Mouse (Mus musculus) liver, embryonic 11.5 days (tissue): ENCODE data around the gene Mycn. TPM values are rescaled to one million over a fixed set of nuclear protein-coding genes. Genes with fewer than 3 reads are reported as not detected.

Experiments used
- ATAC-seq: fragments of 200-750 bp; cut with Nextera tagmentation; replicated peaks from 2 replicates; pipeline ENCODE4 v1.8.0; 2017; ENCODE audit warnings: moderate number of reproducible peaks, mild to moderate bottlenecking, moderate TSS enrichment, moderate library complexity; ENCODE audit not compliant: low FRiP score
- DNase-seq: peaks from one replicate; pipeline ENCODE4 v3.0.0-alpha.2; 2017; ENCODE audit warnings: low spot score
- H3K27ac ChIP-seq: fragments of 300-500 bp; sonication (generic); 2 replicates; pipeline ENCODE4 v1.5.1; 2014; ENCODE audit warnings: mild to moderate bottlenecking, low read depth, low read length, control low read depth
- H3K27me3 ChIP-seq: fragments of 300-500 bp; sonication (generic); replicated peaks from 2 replicates; pipeline ENCODE4 v1.6.1; 2014; ENCODE audit warnings: low read length, mixed read lengths; ENCODE audit not compliant: control insufficient read depth, insufficient read depth
- H3K36me3 ChIP-seq: fragments of 300-500 bp; sonication (generic); 2 replicates; pipeline ENCODE4 v1.6.1; 2014; ENCODE audit warnings: mild to moderate bottlenecking, low read length, moderate library complexity, mixed read lengths; ENCODE audit not compliant: control insufficient read depth, insufficient read depth
- H3K4me1 ChIP-seq: fragments of 300-500 bp; sonication (generic); replicated peaks from 2 replicates; pipeline ENCODE4 v1.6.1; 2014; ENCODE audit warnings: low read length, mixed read lengths; ENCODE audit not compliant: control insufficient read depth, insufficient read depth
- H3K4me2 ChIP-seq: fragments of 300-500 bp; sonication (generic); 2 replicates; pipeline ENCODE4 v1.6.1; 2014; ENCODE audit warnings: mild to moderate bottlenecking, control low read depth, moderate library complexity
- H3K4me3 ChIP-seq: fragments of 300-500 bp; sonication (generic); 2 replicates; pipeline ENCODE4 v1.5.1; 2014; ENCODE audit warnings: low read depth, low read length, control low read depth
- H3K9ac ChIP-seq: fragments of 300-500 bp; sonication (generic); 2 replicates; pipeline ENCODE4 v1.6.1; 2014; ENCODE audit warnings: low read depth, low read length, control low read depth
- H3K9me3 ChIP-seq: fragments of 300-500 bp; sonication (generic); 2 replicates; pipeline ENCODE4 v1.6.1; 2016; ENCODE audit warnings: low read length, inconsistent platforms, mixed read lengths; ENCODE audit not compliant: control insufficient read depth
- WGBS: fragments of 180-500 bp; shearing (Covaris S2); extraction: QIAGEN DNeasy Blood & Tissue Kit; methylation state at CpG from one replicate; pipeline ENCODE4 v1.1.7; 2014; 5-methylcytosine and 5-hydroxymethylcytosine counted together
- polyA plus RNA-seq: library from polyadenylated mRNA; unstranded; fragments of >200 nt; fragmentation: Nextera tagmentation; extraction: Ambion mirVana; gene quantifications from 2 replicates; pipeline ENCODE4 v1.2.1, GENCODE M21; 2014

The Mycn gene
- polyA plus RNA-seq, 1 experiment from 2014 or later: 35.4 TPM

DNA sequence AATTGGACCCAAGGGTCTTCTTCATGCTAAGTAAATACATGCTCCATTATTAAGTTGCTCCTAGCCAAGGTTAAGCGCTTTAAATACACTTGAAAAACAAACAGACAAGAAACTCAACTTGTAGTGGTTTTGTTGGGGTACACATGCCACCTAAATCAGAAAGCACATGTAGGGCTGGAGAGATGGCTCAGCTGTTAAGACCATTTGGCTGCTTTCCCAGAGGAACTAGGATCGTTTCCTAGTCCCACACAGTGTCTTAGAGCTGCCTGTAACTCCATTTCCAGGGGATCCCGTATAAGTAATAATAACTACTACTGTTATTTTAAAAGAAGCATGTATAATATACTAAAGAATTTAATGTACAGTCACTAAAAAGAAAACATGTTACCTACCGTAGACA is 5.9 kb upstream of the Mycn start:
- no peaks in the 10 kb centered on the region for H3K9me3 ChIP-seq
- H3K4me1 ChIP-seq: peaks cover 4% of the 10 kb centered on the region; the same call in 1 of the 2 replicates
- WGBS: 88% methylated on average over 4 of the region's 4 CpGs
- H3K4me3 ChIP-seq: no peak overlapping the region
- H3K9ac ChIP-seq: no peak overlapping the region
- H3K27ac ChIP-seq: no peak overlapping the region
- ATAC-seq (no peak), DNase-seq (no peak)
- H3K36me3 ChIP-seq: no peaks in the 10 kb centered on the region
- 0 out of 2 replicates have a peak, but pooled peaks cover 4% of the 10 kb centered on the region for H3K27me3 ChIP-seq
- no peak overlapping the region for H3K4me2 ChIP-seq

DNA sequence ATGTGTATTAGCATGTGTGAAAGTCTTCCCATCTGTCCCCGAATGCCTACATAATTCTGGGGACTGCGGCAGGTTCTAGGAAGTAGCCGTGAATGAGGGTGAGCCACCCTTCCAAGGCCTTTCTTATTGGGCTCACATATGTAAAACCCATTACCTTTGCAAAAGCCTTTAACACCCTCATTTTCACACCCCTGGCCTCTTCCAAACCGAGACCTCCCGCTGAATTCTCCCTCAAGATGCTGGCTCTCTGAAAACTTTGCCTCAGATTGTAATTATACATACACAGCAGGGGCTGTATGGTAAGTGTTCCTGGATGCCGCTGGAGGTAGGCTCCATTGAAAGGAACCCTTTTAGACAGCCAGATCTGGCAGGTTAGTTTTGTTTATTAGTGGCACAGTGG is 1.6 kb upstream of the Mycn start:
- ATAC-seq: no peak
- Histone ChIP-seq H3K4me3 (no peak overlapping the region), H3K4me1 (peaks cover 5% of the 10 kb centered on the region; the same call in 1 of the 2 replicates), H3K9ac (no peak overlapping the region), H3K9me3 (no peaks in the 10 kb centered on the region), H3K4me2 (no peak overlapping the region), H3K27ac (no peak overlapping the region), H3K27me3 (peaks cover 30% of the 10 kb centered on the region), H3K36me3 (no peaks in the 10 kb centered on the region)
- WGBS: 38% methylated on average over 6 of the region's 6 CpGs
- DNase-seq: no peak

DNA sequence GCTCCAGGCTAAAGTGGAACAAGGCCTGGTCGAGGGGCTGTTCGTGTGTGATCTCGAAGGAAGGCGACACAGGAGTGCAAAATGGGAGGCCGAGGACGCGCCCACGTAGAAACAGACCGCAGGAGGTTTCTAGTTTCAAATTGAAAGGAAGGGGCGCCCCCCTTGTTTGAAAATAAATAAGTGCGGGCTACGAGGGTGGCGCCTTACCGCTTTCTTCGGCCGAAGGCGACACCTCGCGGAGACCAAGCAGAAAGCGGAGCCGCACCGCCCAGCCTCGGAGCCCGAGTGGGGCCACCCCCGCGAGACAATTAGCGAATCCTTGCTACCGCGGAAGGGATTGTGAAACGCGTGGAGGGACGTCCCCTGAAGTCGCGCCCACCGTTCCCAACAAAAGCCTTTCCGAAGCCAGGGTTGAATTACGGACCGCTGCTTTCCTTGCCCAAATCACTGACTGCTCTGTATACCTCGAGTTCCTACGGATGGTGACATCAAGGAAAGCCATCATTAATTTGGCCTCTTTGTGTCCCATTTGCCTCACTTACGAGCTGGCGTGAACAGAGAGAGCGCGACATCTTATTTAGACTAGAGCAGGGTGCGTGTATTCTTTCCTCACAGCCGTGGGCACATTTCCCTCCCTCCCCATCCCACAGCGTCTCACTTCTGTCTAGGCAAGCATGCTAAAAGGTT is 793 bp upstream of the Mycn start:
- DNase-seq (peak; percentile 77), ATAC-seq (peak; percentile 68)
- Histone ChIP-seq H3K4me2 (peak overlapping the region; percentile 92), H3K9me3 (no peaks in the 10 kb centered on the region), H3K4me1 (peaks cover 5% of the 10 kb centered on the region; the same call in 1 of the 2 replicates), H3K9ac (peak overlapping the region; percentile 74), H3K27ac (peak overlapping the region; percentile 63), H3K36me3 (no peaks in the 10 kb centered on the region), H3K4me3 (peak overlapping the region; percentile 71), H3K27me3 (peaks cover 30% of the 10 kb centered on the region)
- under 1% methylated on average over 47 of the region's 47 CpGs for WGBS

DNA sequence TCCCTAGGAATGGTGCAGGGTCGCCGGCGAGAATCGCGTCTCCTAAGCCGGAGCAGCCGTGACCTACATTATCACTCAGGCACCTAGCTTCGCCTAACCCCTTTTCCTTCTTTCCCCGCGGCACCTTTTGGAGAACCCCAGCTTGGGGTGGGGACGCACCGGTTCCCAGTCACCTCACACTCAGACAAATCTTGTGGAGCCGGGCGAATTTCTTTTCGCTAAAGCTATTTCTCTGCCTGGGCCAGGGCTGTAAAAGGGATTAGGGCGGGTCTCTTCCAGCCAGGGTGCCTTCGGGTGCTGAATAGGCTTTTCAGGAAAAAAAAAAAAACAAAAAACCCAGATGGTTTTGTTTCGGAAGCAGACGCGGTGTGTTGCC is 597 bp downstream of the Mycn start:
- peak overlapping the region; percentile 71 for H3K4me3 ChIP-seq
- peak overlapping the region; percentile 60; the same call in 1 of the 2 replicates for H3K27ac ChIP-seq
- no peaks in the 10 kb centered on the region for H3K9me3 ChIP-seq
- peak overlapping the region; percentile 92 for H3K4me2 ChIP-seq
- H3K4me1 ChIP-seq: peaks cover 5% of the 10 kb centered on the region; the same call in 1 of the 2 replicates
- ATAC-seq (no peak), DNase-seq (peak; percentile 56)
- H3K36me3 ChIP-seq: peaks cover 5% of the 10 kb centered on the region; the same call in 1 of the 2 replicates
- peaks cover 30% of the 10 kb centered on the region for H3K27me3 ChIP-seq
- WGBS: under 1% methylated on average over 20 of the region's 20 CpGs
- peak overlapping the region; percentile 62 for H3K9ac ChIP-seq

DNA sequence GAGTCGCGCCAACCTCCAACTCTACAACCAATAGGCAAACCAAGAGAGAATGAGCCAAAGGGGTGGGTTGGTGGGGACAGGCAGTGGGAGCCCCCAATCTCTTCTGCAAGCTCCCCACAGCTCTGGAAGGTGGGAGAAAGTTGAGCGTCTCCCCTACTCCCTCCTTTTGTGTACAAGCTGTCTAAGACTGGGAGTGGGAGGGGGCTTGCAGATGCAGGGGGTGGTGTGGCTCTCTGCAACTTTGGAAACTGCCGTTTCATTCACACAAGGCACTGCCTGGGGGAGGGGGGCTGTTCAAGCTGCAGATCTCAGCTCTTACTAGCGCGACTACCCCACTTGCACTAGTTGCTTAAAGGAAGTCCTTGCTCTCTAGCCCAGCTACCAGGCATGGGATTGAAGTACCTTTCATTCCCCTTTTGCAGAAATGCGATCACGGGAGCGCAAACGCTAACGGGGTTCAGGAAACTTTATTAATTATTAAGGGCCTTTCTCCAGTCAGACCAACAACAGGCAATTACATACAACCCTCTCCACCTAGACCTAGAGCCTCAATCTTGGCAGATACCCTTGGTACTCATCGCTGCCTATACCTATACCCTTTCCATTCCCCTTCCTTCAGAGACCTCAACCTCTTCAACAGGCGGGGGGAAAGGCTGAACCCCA is 1.1 kb downstream of the Mycn start:
- DNase-seq (peak; percentile 56), ATAC-seq (no peak)
- H3K4me3 ChIP-seq: peak overlapping the region; percentile 71
- H3K4me1 ChIP-seq: peaks cover 5% of the 10 kb centered on the region; the same call in 1 of the 2 replicates
- under 1% methylated on average over 13 of the region's 13 CpGs for WGBS
- H3K4me2 ChIP-seq: peak overlapping the region; percentile 92
- H3K36me3 ChIP-seq: peaks cover 5% of the 10 kb centered on the region; the same call in 1 of the 2 replicates
- H3K27ac ChIP-seq: peak overlapping the region; percentile 16; the same call in 1 of the 2 replicates
- H3K27me3 ChIP-seq: peaks cover 30% of the 10 kb centered on the region
- H3K9me3 ChIP-seq: no peaks in the 10 kb centered on the region
- H3K9ac ChIP-seq: peak overlapping the region; percentile 62

DNA sequence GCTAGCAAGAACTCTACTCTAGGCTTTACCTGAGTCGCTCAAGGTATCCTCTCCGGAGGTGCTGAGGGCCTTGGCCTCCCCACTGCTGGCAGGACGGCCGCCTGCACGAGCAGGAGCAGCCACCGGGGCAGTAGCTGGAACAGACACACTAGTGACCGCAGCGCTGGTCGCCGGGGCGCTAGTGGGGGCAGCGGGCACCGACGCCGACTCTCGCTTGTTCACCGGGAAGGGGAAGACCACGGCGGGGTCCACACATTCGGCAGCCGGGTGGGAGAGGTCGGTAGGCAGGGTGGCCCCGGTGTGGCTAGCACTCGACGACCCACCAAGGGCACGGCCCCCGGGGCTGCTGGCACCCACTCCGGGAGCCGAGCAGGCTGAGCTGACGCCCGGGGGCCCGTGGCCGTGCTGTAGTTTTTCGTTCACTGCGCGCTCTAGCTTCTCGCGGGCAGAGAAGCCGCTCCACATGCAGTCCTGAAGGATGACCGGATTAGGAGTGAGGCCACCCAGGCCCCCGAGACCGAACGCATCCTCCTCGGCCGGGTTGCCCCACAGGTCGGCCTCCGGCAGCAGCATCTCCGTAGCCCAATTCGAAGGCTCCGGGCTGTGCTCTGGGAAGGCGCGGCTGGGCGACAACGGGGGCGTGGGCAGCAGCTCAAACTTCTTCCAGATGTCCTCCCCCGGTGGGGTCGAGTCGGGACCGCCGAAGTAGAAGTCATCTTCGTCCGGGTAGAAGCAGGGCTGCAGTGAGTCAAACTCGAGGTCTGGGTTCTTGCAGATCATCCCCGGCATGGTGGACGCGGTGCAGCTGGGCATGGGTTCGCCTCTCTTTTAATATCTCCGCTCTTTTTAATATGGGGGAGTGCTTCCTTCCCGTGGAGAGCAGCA is 1.9 kb downstream of the Mycn start:
- peak overlapping the region; percentile 92 for H3K4me2 ChIP-seq
- WGBS: under 1% methylated on average over 69 of the region's 69 CpGs
- peaks cover 5% of the 10 kb centered on the region; the same call in 1 of the 2 replicates for H3K4me1 ChIP-seq
- H3K9me3 ChIP-seq: no peaks in the 10 kb centered on the region
- H3K36me3 ChIP-seq: peaks cover 5% of the 10 kb centered on the region; the same call in 1 of the 2 replicates
- peak overlapping the region; percentile 62 for H3K9ac ChIP-seq
- H3K27me3 ChIP-seq: peaks cover 30% of the 10 kb centered on the region
- peak overlapping the region; percentile 71 for H3K4me3 ChIP-seq
- H3K27ac ChIP-seq: peak overlapping the region; percentile 40
- no peak for ATAC-seq
- peak; percentile 60 for DNase-seq

DNA sequence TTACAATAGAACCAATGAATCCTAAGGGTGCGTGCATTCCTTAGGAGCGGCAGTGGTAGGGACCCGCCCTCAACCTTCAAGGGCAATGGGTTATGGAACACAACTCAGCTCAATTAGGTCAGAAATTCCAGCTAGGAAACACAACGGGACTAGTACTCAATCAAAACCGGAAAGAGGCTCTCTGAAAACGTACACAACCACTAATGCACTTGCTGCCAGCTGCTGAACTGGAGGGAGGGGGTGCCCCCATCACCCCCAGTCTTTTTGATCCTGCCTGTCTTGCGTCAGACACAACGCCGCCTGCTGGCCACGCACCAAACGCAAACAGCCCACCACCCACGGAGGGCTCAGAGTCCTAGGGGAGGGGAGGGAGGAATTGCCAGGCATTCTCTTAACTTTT is 2.9 kb downstream of the Mycn start:
- peak overlapping the region; percentile 47 for H3K9ac ChIP-seq
- peak overlapping the region; percentile 19; the same call in 1 of the 2 replicates for H3K27ac ChIP-seq
- peaks cover 5% of the 10 kb centered on the region; the same call in 1 of the 2 replicates for H3K36me3 ChIP-seq
- H3K27me3 ChIP-seq: peaks cover 30% of the 10 kb centered on the region
- H3K9me3 ChIP-seq: no peaks in the 10 kb centered on the region
- peak overlapping the region; percentile 71 for H3K4me3 ChIP-seq
- H3K4me2 ChIP-seq: peak overlapping the region; percentile 92
- peaks cover 5% of the 10 kb centered on the region; the same call in 1 of the 2 replicates for H3K4me1 ChIP-seq
- 2% methylated on average over 12 of the region's 12 CpGs for WGBS
- ATAC-seq (no peak), DNase-seq (peak; percentile 67)

DNA sequence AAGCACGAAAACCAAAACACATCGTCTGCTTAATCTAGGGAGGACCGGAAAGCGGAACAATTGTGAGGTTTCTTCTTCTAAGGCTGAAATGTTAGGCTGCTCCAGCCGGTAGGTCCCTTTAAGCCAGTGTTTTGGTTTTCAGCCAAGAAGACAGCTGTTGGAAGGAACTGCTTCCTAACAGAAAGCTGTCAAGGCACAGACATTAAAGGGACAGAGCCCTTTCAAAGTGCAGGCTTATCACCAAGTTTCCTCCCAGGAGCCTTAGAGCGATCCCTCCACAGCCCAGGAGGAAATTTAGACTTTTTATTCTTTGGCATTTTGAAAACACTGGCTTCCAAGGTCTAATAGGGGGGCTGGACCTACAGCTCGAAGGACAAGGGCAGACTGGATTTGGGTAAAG is 3.4 kb downstream of the Mycn start:
- no peak for DNase-seq
- Histone ChIP-seq H3K36me3 (peaks cover 5% of the 10 kb centered on the region; the same call in 1 of the 2 replicates), H3K4me3 (peak overlapping the region; percentile 71), H3K4me1 (peaks cover 5% of the 10 kb centered on the region; the same call in 1 of the 2 replicates), H3K9me3 (no peaks in the 10 kb centered on the region), H3K27ac (peak overlapping the region; percentile 19; the same call in 1 of the 2 replicates), H3K9ac (no peak overlapping the region), H3K27me3 (peaks cover 30% of the 10 kb centered on the region), H3K4me2 (peak overlapping the region; percentile 92)
- ATAC-seq: no peak
- WGBS: 14% methylated on average over 7 of the region's 7 CpGs
